Mouse (Mus musculus) adrenal gland, postnatal 10 days (tissue): Measurements from ENCODE around the gene Sardh. TPM values are rescaled to one million over a fixed set of nuclear protein-coding genes. Genes with fewer than 3 reads are reported as not detected.

Experiments used
- DNase-seq: peaks from one replicate; pipeline ENCODE4 v3.0.0; 2021; ENCODE audit warnings: mixed read lengths
- total RNA-seq, 2 experiments: library from RNA; stranded (reverse); gene quantifications; 2 replicates each; pipeline ENCODE4 v1.2.3; 2021

Gene Sardh
- total RNA-seq, 2 experiments from 2014 or later: 46.6 to 79.0 TPM

DNA sequence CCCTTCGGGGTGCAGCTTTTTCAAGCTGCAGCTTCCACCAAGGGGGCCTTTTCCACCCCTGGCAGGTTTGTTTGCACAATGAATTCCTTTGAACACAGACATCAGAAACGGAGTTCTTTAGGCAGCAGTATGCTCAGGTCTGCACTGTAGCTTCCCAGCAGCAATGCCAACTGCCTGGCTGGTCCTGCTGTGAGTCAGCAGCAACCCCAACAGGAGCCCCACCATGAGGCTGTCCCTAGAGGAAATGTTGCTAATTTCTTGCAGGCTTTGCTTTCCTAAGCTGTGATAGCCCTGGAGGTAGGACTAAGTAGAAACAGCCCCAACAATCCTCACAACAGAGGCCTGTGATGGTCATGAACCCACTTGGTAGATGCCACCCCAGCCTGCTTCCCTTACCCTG, 81.1 kb downstream of the Sardh start:
- DNase-seq: no peak

DNA sequence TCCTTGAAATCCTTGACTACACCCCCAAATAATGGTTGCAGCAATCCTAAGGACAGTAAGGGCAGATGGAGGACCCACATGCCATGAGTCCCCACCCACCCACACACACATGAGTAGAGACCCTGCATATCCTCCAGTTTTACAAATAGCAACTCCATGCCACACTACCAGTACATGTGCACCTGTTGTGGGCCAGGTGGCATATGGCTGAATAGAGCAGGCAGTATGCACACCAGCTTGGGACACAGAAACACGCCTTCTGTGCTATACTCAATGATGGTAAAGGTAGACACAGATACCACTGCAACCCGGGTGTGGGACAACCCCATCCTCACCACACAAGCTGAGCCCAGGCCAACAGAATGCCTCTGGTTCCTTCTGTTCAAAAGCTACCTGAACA, 82.1 kb downstream of the Sardh start:
- no peak for DNase-seq

DNA sequence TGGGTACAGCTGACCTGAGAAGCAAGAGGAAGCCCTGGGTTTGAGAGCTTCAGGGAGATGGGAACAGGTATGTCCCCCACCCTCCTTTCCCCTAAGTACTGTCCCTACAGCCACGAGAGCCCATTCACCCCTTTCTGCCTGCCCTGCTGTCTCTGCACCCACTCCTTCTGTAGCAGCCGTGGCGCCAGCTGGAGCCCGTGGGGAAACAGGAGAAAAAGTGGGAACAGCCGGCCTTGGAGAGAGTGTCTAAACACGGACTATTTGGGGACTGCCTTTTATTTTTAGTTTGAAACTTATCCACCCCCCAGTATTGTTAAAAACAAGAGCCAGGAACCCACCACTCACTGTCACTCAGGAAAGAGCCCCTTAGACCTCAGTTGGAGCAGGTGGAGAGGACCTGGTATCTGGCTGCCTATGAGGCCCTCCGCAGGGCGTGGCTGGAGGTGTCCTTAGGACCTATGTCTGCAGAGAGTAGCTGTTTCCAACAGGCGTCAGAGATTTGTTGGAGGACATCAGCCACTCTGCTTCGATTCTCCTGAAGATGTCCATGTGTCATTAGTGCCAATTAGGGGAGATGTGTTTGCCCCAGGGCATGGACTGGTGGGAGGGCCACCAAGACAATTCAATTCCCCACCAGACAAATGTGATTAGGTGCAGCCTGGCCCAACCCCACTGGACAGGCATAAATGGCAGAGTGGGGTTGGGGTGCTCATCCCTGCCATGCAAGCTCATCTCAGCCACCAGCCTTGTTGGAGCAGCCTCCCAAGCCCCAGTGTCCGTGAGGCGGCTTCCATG, 83.1 kb downstream of the Sardh start, which contains the start of gene Dbh:
TSS of gene Dbh (plus strand) at position 438 of the 795 bp plus-strand sequence.
- peak; percentile 62 for DNase-seq

DNA sequence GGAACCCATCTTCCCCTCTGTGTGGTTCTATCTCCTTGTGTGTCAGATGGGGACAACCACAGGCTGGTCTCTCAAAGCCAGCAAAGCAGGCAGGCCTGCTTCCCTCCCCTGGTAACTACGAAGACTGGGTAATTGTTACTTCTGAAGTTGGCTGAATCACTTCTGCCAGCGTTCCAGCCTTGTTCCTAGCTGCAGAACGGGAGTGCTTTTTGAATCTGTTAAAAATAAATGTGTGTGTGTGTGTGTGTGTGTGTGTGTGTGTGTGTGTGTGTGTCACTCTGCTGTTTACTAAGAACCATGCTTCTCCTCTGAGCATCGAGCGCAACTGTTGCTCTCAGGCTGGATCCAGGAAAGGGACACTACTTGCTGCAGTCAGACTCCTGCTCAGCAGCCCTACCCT, 84.3 kb downstream of the Sardh start:
- no peak for DNase-seq

DNA sequence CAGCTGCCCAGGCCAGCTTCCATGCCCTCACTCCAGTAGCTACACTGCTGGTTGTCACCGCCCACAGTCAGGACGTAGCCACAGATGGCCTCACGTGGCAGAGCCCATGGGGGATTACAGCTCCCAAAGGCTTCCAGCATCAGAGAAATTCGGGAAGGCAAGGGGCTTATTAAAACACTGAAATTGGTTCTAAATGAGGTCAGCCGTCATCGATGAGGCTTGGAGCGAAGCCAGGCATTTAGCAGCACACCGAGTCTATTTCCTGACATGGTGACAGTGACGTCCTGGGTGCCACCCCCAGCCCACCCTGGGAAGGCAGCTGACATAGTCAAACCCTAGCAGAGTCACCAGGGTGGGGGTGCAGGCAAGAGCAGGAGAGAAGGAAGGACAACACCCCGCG, 85.5 kb downstream of the Sardh start:
- DNase-seq: peak; percentile 23

DNA sequence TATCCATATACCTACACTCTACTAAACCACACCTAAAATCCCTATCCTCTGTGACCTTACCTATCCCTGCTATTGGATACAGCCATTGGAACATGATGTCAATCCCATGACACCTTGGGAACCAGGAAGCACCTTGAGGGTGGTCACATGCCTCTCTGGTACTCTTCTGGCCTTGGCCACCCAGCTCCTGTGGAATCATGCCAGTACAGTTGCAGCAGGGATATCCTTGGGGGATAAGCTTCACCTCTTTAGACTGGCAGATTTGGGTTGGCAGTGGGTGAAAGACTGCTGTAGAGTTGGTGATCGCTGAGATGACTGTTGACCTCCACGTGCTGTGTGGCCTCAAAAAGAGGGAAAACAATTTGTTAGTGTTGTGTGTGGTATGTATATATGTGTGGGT, 86.6 kb downstream of the Sardh start:
- DNase-seq: peak; percentile 60

DNA sequence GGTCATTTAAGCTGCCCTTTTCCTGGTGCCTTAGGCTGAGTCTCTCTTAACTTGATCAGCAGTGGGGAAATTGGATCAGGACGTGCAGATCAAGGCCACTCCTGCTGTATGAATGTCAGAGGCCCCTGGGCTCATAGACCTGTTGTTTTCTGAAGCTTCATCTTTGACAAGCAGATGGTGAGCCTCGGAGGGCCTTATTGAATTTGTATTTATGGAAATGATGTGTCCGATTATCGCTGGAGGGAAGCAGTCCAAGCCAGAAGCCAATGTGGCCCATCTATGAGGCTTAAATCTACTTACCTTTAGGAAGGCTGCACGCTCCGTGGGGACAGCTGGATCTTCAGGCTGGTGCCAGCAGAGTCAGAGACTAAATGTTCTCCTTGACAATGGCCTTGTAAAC, 91.5 kb downstream of the Sardh start:
- DNase-seq: no peak

DNA sequence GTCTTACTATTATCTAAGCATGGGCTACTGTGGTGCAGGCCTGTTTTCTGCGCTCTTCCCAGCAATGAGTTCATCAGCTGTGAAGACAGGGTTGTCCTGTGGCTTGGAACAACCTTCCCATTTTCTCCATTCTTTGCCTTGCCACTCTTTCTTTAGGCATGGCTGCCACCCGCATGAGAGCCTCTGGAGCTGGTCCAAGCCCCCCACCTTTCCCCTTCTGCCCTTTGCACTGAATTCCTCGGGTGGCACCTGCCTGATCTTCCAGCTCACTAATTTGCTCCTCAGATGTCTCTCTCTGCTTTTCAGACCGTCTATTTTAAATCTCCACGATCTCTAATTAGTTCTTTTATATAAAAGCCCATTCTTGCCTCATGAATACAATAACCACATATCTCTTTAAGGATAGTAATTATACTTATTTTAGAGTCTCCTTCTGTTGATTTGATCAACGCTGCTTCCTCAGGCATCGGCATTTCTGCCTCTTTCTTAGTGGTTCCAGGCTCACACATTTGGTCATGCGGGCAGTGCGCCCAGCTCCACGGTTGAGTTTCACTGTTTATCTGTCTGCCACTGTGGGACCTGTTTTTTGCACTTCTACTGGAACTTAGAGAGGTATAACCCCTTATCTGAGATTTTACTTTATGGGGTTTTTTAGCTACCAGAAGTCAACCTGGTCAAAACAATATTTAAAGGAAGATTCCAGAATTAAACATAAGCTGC, 93.5 kb downstream of the Sardh start:
- no peak for DNase-seq

DNA sequence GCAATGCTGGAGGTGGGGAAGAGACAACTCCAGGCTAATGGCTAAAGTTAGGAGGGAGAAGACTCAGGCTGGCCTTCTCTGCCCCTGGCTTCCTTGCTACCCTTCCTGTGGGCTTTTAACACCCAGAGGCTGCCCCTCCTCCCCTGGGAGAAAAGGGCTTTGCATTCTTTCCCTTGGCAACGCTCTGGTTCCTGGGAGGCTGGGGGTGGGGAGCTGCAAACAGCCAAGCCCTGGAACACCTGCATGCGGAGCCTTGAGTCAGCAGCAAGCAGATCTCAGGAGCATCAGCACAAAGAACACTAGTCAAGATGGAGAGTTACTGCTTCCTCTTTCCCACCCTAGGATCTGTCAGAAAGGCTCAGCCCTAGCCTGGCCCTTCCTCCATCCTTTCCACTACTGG, 98.7 kb downstream of the Sardh start:
- DNase-seq: no peak

DNA sequence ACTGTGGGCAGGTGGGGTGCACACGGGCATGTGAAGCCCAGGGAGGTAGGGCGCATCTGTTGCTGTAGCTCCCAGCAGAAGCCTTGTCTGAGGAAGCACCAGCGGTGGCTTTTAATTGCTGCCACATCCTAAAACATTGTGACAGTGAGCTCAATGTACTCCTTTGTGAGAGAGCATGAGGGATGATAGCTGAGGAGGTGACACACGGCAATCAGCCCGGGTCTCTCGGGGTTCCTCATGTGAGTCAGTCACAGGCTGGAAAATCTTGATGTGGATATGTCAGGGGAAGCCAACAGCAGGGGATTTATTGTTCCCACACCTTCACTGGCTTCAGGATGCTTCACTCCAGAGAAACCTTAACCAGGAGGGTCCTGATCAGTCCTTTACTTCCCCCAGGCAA, 101.3 kb downstream of the Sardh start:
- DNase-seq: no peak

DNA sequence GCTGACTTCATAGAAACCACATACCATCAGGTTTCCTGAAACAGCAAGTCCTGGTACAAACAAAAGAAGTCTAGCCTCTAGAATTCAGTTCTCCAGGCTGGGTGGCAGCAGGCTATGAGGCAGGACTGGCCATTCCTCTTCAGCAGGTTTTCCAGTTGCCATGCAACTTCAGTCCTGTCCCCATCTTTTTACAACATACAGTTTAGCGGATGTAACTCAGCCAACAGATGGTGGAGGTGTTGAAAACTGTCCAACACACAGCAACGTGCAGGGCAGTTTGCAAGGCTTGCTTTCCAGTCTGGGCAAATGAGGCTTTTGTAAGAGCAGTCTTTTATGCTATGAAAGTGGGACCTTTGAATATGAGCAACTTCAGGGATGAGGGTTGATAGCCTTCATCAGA, 103.2 kb downstream of the Sardh start:
- DNase-seq: no peak

DNA sequence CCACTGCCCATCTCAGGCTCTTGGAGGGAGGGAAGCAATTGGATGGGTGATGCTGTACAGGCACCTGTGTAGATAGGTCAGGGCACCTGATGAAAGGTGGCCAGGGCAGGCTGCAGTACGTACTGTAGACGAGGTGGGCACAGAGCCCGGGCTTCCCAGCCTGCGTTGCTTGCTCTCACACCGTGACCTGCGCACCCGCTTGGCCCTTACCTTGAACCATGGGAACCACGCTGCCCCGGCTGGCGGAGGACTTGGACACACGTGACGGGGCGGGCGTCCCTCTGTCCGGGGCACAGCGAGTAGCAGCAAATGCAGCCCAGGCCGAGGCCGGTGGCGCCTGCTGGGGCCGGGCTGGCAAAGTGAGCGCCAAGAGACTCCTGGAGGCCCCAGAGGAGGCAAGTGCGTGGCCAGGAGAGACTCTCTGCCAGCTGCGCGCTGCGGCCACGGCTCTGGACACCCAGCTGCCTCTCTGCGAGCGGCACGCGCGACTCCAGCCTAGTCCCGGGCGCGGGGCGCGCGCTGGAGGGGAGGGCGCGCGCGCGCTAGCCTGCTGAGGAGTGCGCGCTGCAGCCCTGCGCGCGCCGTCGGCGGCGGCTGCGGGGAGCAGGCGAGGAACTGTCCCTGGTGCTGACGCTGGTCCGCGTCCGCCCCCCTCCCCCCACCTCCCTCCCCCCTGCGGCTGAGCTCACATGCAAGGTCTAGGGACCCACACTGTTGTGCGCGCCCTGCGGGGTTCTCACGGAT, 106.0 kb downstream of the Sardh start, which contains the start of gene Fam163b:
TSS of gene Fam163b (minus strand) at position 542 of the 744 bp plus-strand sequence.
- peak; percentile 75 for DNase-seq

Other genes with a start within 250 kb of the Sardh start
- gene Cacfd1, start 238.4 kb downstream of the Sardh start, total RNA-seq: 10 to 100 TPM; 40.6 to 42.0 TPM
- gene Slc2a6, start 220.3 kb downstream of the Sardh start, total RNA-seq: 1 to 10 TPM; 1.2 to 1.7 TPM
- gene Mymk, start 176.2 kb downstream of the Sardh start, total RNA-seq: 1 to 10 TPM in 1 of 2 experiments, under 1 TPM in 1; 0.45 to 2.7 TPM
- 10 to 100 TPM in 1 of 2 experiments, 1 to 10 TPM in 1; 8.1 to 15.9 TPM for gene Adamtsl2, start 169.0 kb downstream of the Sardh start, total RNA-seq
- 1 to 10 TPM; 2.0 TPM for gene Fam163b, start 105.8 kb downstream of the Sardh start, total RNA-seq
- 100 to 1,000 TPM; 330 to 339 TPM for gene Dbh, start 83.1 kb downstream of the Sardh start, total RNA-seq
- gene Vav2, start 178.7 kb upstream of the Sardh start, total RNA-seq: 10 to 100 TPM; 21.5 to 29.6 TPM
- 1 to 10 TPM; 4.8 to 5.7 TPM for gene Brd3os, start 194.0 kb upstream of the Sardh start, total RNA-seq